Mouse (Mus musculus): ENCODE data around the gene Pomgnt1.

Gene Pomgnt1

GRCm38 (mm10) chr4:116173072-116173471, 49.4 kb downstream of the Pomgnt1 start, which contains the start of the genes 1700042G07Rik and Gm49337:
Gene 1700042G07Rik (plus strand): TSS chr4:116173372.
Gene Gm49337 (plus strand): TSS chr4:116173384.
- DNase-seq (ENCODE audit: low spot score in 2 of 2), result no peak

GRCm38 (mm10) chr4:116173752-116174151, 50.1 kb downstream of the Pomgnt1 start:
- DNase-seq (ENCODE audit: low spot score in 2 of 2), result no peak

- no peak for DNase-seq (ENCODE audit: low spot score in 2 of 2)
Observed at GRCm38 (mm10) chr4:116174466-116175116, 51.0 kb downstream of the Pomgnt1 start.

GRCm38 (mm10) chr4:116175136-116175535, 51.5 kb downstream of the Pomgnt1 start:
- DNase-seq (ENCODE audit: low spot score in 2 of 2), result no peak

- peak in 1 of 2 experiments; percentile 66 for DNase-seq (ENCODE audit: low spot score in 2 of 2)
Observed at GRCm38 (mm10) chr4:116175711-116176542, 52.3 kb downstream of the Pomgnt1 start.

- DNase-seq (ENCODE audit: low spot score in 2 of 2), result peak; percentile 48 to 70
Observed at GRCm38 (mm10) chr4:116176543-116176988, 52.9 kb downstream of the Pomgnt1 start.

- DNase-seq (ENCODE audit: low spot score in 2 of 2), result no peak
Observed at GRCm38 (mm10) chr4:116177140-116177539, 53.5 kb downstream of the Pomgnt1 start.

- DNase-seq (ENCODE audit: low spot score in 2 of 2), result no peak
Observed at GRCm38 (mm10) chr4:116182079-116182478, 58.4 kb downstream of the Pomgnt1 start.

- DNase-seq (ENCODE audit: low spot score in 2 of 2), result no peak
Observed at GRCm38 (mm10) chr4:116182745-116183144, 59.1 kb downstream of the Pomgnt1 start.

- no peak for DNase-seq (ENCODE audit: low spot score in 2 of 2)
Observed at GRCm38 (mm10) chr4:116185083-116185482, 61.4 kb downstream of the Pomgnt1 start.

GRCm38 (mm10) chr4:116192286-116192835, 68.7 kb downstream of the Pomgnt1 start:
- DNase-seq (ENCODE audit: low spot score in 2 of 2), result no peak

GRCm38 (mm10) chr4:116193583-116194383, 70.1 kb downstream of the Pomgnt1 start:
- DNase-seq (ENCODE audit: low spot score in 2 of 2), result no peak

GRCm38 (mm10) chr4:116198422-116198821, 74.8 kb downstream of the Pomgnt1 start:
- no peak for DNase-seq (ENCODE audit: low spot score in 2 of 2)

GRCm38 (mm10) chr4:116204422-116204821, 80.8 kb downstream of the Pomgnt1 start:
- DNase-seq (ENCODE audit: low spot score in 2 of 2), result no peak

- no peak for DNase-seq (ENCODE audit: low spot score in 2 of 2)
Observed at GRCm38 (mm10) chr4:116206531-116206930, 82.9 kb downstream of the Pomgnt1 start.

GRCm38 (mm10) chr4:116208891-116209290, 85.3 kb downstream of the Pomgnt1 start:
- DNase-seq (ENCODE audit: low spot score in 2 of 2), result no peak

Data from frontal cortex, postnatal 14 days (tissue).